Mouse (Mus musculus) liver, adult 2 months (tissue): ENCODE results near the gene Gin1.

Experiments
- CTCF ChIP-seq: fragments of 200-500 bp; IDR thresholded peaks from 2 replicates; pipeline ENCODE4 v1.5.1; 2011; ENCODE audit warnings: low read depth, low read length, control low read depth
- POLR2A ChIP-seq: fragments of 200-500 bp; IDR thresholded peaks from 2 replicates; pipeline ENCODE4 v1.6.1; 2011; ENCODE audit warnings: low read length, control low read depth; ENCODE audit not compliant: insufficient read depth; ENCODE audit errors: extremely low read depth

- no peak for TF ChIP-seq CTCF
- no peak for TF ChIP-seq POLR2A
These were observed 573 bp upstream of the Gin1 start for GRCm38 (mm10) chr1:97769294-97769903.
